Mouse (Mus musculus): ENCODE data around the gene Pde9a.

Pde9a gene

GRCm38 (mm10) chr17:31418804-31419597 is 33.0 kb downstream of the Pde9a start:
- TF ChIP-seq GATA4 (IDR thresholded peaks at IDR 0.05; ENCODE audit: insufficient replicate concordance, low read length): no peak

GRCm38 (mm10) chr17:31419598-31419950 is 33.6 kb downstream of the Pde9a start:
- TF ChIP-seq GATA4 (IDR thresholded peaks at IDR 0.05; ENCODE audit: insufficient replicate concordance, low read length): no peak

- TF ChIP-seq GATA4 (IDR thresholded peaks at IDR 0.05; ENCODE audit: insufficient replicate concordance, low read length): no peak
Observed at GRCm38 (mm10) chr17:31419995-31420394, 34.0 kb downstream of the Pde9a start.

- no peak for TF ChIP-seq GATA4 (IDR thresholded peaks at IDR 0.05; ENCODE audit: insufficient replicate concordance, low read length)
Observed at GRCm38 (mm10) chr17:31420658-31421057, 34.6 kb downstream of the Pde9a start.

GRCm38 (mm10) chr17:31422381-31422780 is 36.4 kb downstream of the Pde9a start:
- TF ChIP-seq GATA4 (IDR thresholded peaks at IDR 0.05; ENCODE audit: insufficient replicate concordance, low read length): no peak

GRCm38 (mm10) chr17:31423020-31423419 is 37.0 kb downstream of the Pde9a start:
- TF ChIP-seq GATA4 (IDR thresholded peaks at IDR 0.05; ENCODE audit: insufficient replicate concordance, low read length): no peak

- no peak for TF ChIP-seq GATA4 (IDR thresholded peaks at IDR 0.05; ENCODE audit: insufficient replicate concordance, low read length)
Observed at GRCm38 (mm10) chr17:31424358-31424757, 38.3 kb downstream of the Pde9a start.

- no peak for TF ChIP-seq GATA4 (IDR thresholded peaks at IDR 0.05; ENCODE audit: insufficient replicate concordance, low read length)
Observed at GRCm38 (mm10) chr17:31424798-31425197, 38.8 kb downstream of the Pde9a start.

GRCm38 (mm10) chr17:31425827-31426698 is 40.1 kb downstream of the Pde9a start:
- no peak for TF ChIP-seq GATA4 (IDR thresholded peaks at IDR 0.05; ENCODE audit: insufficient replicate concordance, low read length)

- no peak for TF ChIP-seq GATA4 (IDR thresholded peaks at IDR 0.05; ENCODE audit: insufficient replicate concordance, low read length)
Observed at GRCm38 (mm10) chr17:31429402-31429801, 43.4 kb downstream of the Pde9a start.

GRCm38 (mm10) chr17:31432878-31433281 is 46.9 kb downstream of the Pde9a start:
- TF ChIP-seq GATA4 (IDR thresholded peaks at IDR 0.05; ENCODE audit: insufficient replicate concordance, low read length): no peak

GRCm38 (mm10) chr17:31433401-31433928 is 47.5 kb downstream of the Pde9a start:
- no peak for TF ChIP-seq GATA4 (IDR thresholded peaks at IDR 0.05; ENCODE audit: insufficient replicate concordance, low read length)

- no peak for TF ChIP-seq GATA4 (IDR thresholded peaks at IDR 0.05; ENCODE audit: insufficient replicate concordance, low read length)
Observed at GRCm38 (mm10) chr17:31433978-31434797, 48.2 kb downstream of the Pde9a start.

GRCm38 (mm10) chr17:31434825-31435325 is 48.9 kb downstream of the Pde9a start:
- no peak for TF ChIP-seq GATA4 (IDR thresholded peaks at IDR 0.05; ENCODE audit: insufficient replicate concordance, low read length)

Data from liver, adult (tissue).